Mouse (Mus musculus): ENCODE results near the gene Gna14.

Gna14 gene

GRCm38 (mm10) chr19:16580501-16580900 is 144.9 kb downstream of the Gna14 start:
- in situ Hi-C loops (cut with MboI; ENCODE audit: unreplicated experiment in 2 of 2): loop anchor here (10.0 to 25.0 kb wide), 3 partner anchors 204 to 457 kb away; partner anchors contain the start of gene Vps13a (in 1 of the 2)

- in situ Hi-C loops (cut with MboI; ENCODE audit: unreplicated experiment in 2 of 2): loop anchor here (10.0 to 25.0 kb wide), 3 partner anchors 200 to 453 kb away; partner anchors contain the start of gene Vps13a (in 1 of the 2)
These were observed 149.0 kb downstream of the Gna14 start for GRCm38 (mm10) chr19:16584546-16584945.

GRCm38 (mm10) chr19:16585379-16585778 is 149.8 kb downstream of the Gna14 start:
- in situ Hi-C loops (cut with MboI; ENCODE audit: unreplicated experiment in 2 of 2): loop anchor here (5.0 to 25.0 kb wide), 4 partner anchors 199 to 452 kb away; partner anchors contain the start of gene Vps13a (in 1 of the 2)

- in situ Hi-C loops (cut with MboI; ENCODE audit: unreplicated experiment in 2 of 2): loop anchor here (25.0 kb wide), 2 partner anchors 394 to 444 kb away; no protein-coding TSS in a partner anchor
These were observed 157.9 kb downstream of the Gna14 start for GRCm38 (mm10) chr19:16593256-16593974.

- in situ Hi-C loops (cut with MboI; ENCODE audit: unreplicated experiment in 2 of 2): loop anchor here (25.0 kb wide), 2 partner anchors 393 to 443 kb away; no protein-coding TSS in a partner anchor
These were observed 158.4 kb downstream of the Gna14 start for GRCm38 (mm10) chr19:16593975-16594317.

GRCm38 (mm10) chr19:16597216-16597615 is 161.7 kb downstream of the Gna14 start:
- in situ Hi-C loops (cut with MboI; ENCODE audit: unreplicated experiment in 2 of 2): loop anchor here (5.0 to 25.0 kb wide), 6 partner anchors 235 to 535 kb away; no protein-coding TSS in a partner anchor

GRCm38 (mm10) chr19:16598653-16599297 is 163.2 kb downstream of the Gna14 start:
- in situ Hi-C loops (cut with MboI; ENCODE audit: unreplicated experiment in 2 of 2): loop anchor here (5.0 to 25.0 kb wide), 6 partner anchors 236 to 536 kb away; no protein-coding TSS in a partner anchor

GRCm38 (mm10) chr19:16599298-16599970 is 163.9 kb downstream of the Gna14 start:
- in situ Hi-C loops (cut with MboI; ENCODE audit: unreplicated experiment in 2 of 2): loop anchor here (5.0 to 25.0 kb wide), 6 partner anchors 237 to 537 kb away; no protein-coding TSS in a partner anchor

- in situ Hi-C loops (cut with MboI; ENCODE audit: unreplicated experiment in 2 of 2): no loop called here
These were observed 166.5 kb downstream of the Gna14 start for GRCm38 (mm10) chr19:16602026-16602425.

- in situ Hi-C loops (cut with MboI; ENCODE audit: unreplicated experiment in 2 of 2): no loop called here
These were observed 172.1 kb downstream of the Gna14 start for GRCm38 (mm10) chr19:16607634-16608033.

GRCm38 (mm10) chr19:16623154-16623553 is 187.6 kb downstream of the Gna14 start:
- in situ Hi-C loops (cut with MboI; ENCODE audit: unreplicated experiment in 2 of 2): no loop called here

GRCm38 (mm10) chr19:16624994-16625393 is 189.4 kb downstream of the Gna14 start:
- in situ Hi-C loops (cut with MboI; ENCODE audit: unreplicated experiment in 2 of 2): no loop called here

- in situ Hi-C loops (cut with MboI; ENCODE audit: unreplicated experiment in 2 of 2): no loop called here
These were observed 190.2 kb downstream of the Gna14 start for GRCm38 (mm10) chr19:16625610-16626395.

All from v-Abl transformed pro-B cells (cell line).